Comparison of ENCODE assay signal across 13 mouse cellular contexts in the genomic region with DNA sequence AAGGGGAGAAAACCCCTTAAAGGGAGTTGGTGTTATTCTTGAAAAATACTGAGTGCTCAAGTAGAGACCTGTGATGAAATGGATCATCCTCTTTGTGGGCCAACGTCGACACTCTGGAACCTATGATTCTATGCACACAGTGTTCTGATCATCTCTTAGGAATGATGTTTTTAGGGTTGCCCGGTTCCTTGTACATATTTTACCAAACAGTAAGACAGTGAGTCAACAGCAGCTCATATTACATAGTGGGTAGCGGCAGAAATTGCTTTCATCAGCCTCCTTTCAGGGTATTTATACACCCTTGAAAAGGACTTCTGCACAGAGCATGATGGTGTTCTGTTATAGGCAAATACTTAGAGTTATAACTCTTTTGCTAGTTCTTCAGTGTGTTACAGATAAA.
"Had no signal": no experiment of that assay in that cellular context is flagged by ENCODE, and none has a peak within 500 bp of the region (broad histone marks: within the 10 kb centered on the region; RNA-seq: fewer than 3 reads in every experiment).

No protein-coding gene starts in this region.

- H3K27ac ChIP-seq: midbrain, embryonic 10.5 days; midbrain, embryonic 12.5 days; neural tube, embryonic 12.5 days; stomach, embryonic 15.5 days; stomach, postnatal 0 days had no signal

- H3K36me3 ChIP-seq: midbrain, embryonic 10.5 days; midbrain, embryonic 12.5 days; neural tube, embryonic 12.5 days; stomach, embryonic 15.5 days had no signal

- DNase-seq: lung, embryonic 14.5 days; lung, postnatal 10 days; lung, postnatal 4 days; midbrain, embryonic 14.5 days; right cerebral cortex, postnatal 14 days; thymus, adult 2 months; thymus, postnatal 25 days; thymus, postnatal 4 days had no signal

- H3K4me2 ChIP-seq: lung, embryonic 14.5 days; midbrain, embryonic 12.5 days; neural tube, embryonic 12.5 days; stomach, embryonic 15.5 days had no signal

- H3K4me3 ChIP-seq: midbrain, embryonic 10.5 days; midbrain, embryonic 12.5 days; neural tube, embryonic 12.5 days; stomach, embryonic 15.5 days had no signal

- H3K4me1 ChIP-seq: midbrain, embryonic 10.5 days; midbrain, embryonic 12.5 days; neural tube, embryonic 12.5 days; stomach, embryonic 15.5 days had no signal

- H3K27me3 ChIP-seq: midbrain, embryonic 12.5 days; neural tube, embryonic 12.5 days; stomach, embryonic 15.5 days had no signal
